Mouse (Mus musculus): ENCODE data around the gene Slc6a9.

The Slc6a9 gene

GRCm38 (mm10) chr4:117840821-117841220 lies 6.5 kb downstream of the Slc6a9 start:
- no peak for DNase-seq (ENCODE audit: low spot score)

- no peak for DNase-seq (ENCODE audit: low spot score)
These were observed 7.3 kb downstream of the Slc6a9 start for GRCm38 (mm10) chr4:117841566-117841965.

- no peak for DNase-seq (ENCODE audit: low spot score)
These were observed 8.8 kb downstream of the Slc6a9 start for GRCm38 (mm10) chr4:117843101-117843500.

- no peak for DNase-seq (ENCODE audit: low spot score)
These were observed 10.2 kb downstream of the Slc6a9 start for GRCm38 (mm10) chr4:117844467-117844866.

- DNase-seq (ENCODE audit: low spot score) = no peak
These were observed 11.0 kb downstream of the Slc6a9 start for GRCm38 (mm10) chr4:117845316-117845715.

GRCm38 (mm10) chr4:117846261-117846660 lies 12.0 kb downstream of the Slc6a9 start:
- no peak for DNase-seq (ENCODE audit: low spot score)

DNA sequence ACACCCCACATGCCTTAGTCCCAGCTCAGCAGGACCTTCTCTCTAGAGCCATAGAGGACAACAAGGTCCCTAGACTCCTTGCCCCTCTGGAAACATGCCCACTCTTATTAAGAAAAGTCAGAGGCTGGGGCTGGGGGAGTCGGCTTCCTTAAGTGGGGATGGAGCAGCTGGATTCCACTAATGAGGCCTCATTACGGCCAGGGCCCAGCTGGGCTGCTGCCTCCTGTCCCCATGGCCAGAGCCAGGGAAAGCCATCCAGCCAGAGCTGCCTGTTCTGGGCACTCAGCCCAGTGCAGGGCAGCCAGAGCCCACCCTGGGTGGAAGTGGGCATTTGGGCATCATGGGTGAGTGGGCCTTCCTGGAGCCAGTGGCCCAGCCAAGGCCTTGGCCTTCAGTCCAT lies 12.7 kb downstream of the Slc6a9 start:
- no peak for DNase-seq (ENCODE audit: low spot score)

- no peak for DNase-seq (ENCODE audit: low spot score)
These were observed 14.8 kb downstream of the Slc6a9 start for GRCm38 (mm10) chr4:117849063-117849462.

- DNase-seq (ENCODE audit: low spot score) = no peak
These were observed 15.2 kb downstream of the Slc6a9 start for GRCm38 (mm10) chr4:117849506-117849905.

DNA sequence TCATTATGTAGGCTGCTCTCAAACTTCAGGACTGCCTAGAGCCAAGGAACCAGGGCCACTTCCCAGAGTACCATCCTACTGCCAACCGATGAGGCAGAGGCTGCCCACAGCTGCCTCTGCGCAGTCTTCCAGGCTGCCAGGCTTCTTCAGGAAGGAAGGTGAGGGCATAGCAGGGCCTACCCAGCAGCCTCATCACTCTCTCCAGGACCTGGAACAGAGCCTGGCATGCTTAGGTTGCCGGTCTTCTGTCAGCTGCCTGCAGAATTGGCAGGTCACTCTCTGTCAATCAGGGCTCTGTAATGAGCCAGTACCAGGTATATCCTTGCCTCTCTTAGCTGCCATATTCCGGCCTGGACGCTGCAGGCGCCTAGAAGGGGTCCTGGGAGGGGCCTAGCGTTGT lies 15.9 kb downstream of the Slc6a9 start:
- DNase-seq (ENCODE audit: low spot score) = no peak

DNA sequence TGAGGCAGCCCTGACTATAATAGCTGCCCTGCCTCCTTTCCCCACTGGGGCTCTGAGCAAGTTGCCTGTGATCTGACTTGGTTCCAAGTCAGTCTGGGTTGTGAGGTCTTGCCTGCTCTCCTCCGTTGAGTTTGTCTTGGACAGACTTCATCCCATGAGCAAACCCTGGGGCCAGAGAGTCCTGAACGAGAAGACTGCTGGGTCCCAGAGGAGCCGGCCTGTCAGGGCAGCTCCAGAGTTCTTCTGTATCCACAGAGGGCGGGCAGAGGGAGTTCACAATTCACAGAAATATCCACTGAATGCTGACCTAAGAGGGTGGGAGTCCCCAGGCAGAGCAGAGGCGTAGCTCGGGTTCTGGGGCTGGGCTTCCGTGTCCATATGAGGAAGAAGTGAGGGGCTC lies 16.6 kb downstream of the Slc6a9 start:
- no peak for DNase-seq (ENCODE audit: low spot score)

DNA sequence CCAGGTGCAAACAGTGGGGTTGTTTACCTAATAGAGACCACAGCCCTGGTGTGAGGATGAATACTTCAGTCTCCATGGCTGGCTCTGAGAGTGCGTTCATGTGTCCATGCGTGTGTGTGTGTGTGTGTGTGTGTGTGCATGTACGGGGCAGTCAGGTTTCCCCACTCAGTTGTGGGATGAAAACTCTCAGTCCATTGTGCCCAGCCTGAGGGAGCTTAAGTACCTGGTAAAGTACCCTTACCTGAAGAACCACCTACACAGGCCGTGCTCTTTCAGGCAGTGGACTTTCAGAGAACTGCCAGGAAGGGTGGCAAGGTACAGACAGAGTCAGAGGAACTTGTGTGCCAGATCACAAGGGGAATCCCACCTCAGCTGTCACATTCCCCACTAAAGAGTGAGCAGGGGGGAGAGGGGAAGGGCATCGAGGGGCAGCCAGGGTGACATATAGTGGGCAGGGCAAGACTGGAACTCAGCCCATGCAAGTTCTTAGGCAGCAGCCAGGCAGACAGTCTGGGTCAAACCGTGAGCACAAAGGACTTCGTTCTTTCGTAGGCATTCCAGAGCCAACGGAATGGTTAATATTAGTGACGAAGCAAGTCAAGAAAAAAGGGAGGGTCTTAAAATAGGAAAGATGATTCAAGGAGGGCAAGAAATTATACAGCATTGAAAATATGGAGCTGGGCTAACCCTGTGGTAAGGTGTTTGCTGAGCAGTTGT lies 18.0 kb downstream of the Slc6a9 start:
- no peak for DNase-seq (ENCODE audit: low spot score)

DNA sequence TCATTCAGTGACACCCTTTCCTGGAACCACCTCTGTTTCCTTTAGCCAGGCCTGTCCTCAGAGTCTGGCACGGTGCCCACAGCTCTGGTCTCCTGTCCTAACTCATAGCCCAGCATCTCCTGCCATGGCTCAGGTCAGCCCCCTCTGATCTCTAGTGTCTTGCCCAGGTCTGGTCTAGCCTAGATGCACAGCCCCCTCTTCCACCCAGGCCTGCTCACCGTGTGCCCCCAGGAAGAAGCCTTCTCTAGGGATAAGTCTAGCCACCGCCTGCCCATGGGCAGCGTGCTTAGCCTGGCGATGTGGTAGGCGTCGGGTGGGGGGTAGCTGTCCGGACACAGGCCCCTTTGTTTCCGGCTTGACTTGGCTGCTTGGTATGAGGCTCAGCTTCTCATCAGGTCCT lies 20.8 kb downstream of the Slc6a9 start:
- DNase-seq (ENCODE audit: low spot score) = no peak

- no peak for DNase-seq (ENCODE audit: low spot score)
These were observed 24.5 kb downstream of the Slc6a9 start for GRCm38 (mm10) chr4:117858794-117859193.

- no peak for DNase-seq (ENCODE audit: low spot score)
These were observed 26.3 kb downstream of the Slc6a9 start for GRCm38 (mm10) chr4:117860570-117860969.

DNA sequence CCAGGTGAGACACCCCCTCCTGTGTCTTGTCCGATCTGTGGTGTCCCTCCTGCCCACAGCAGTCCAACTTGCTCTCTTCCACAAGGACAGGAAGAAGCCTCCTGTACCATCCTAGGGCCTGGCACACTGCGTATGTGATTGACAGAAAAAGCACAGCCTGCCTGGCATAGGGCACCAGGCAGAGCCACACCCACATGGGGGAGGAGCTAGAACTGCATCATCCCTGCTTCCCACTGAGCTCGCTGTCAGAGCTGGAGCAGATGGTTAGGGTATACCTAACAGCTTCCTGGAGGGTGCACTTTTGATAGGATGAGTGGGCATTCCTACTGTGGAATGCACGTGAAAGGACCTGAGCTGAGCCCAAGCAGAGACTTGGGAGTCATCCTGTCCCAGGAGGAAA lies 28.5 kb downstream of the Slc6a9 start:
- no peak for DNase-seq (ENCODE audit: low spot score)

- no peak for DNase-seq (ENCODE audit: low spot score)
These were observed 31.8 kb downstream of the Slc6a9 start for GRCm38 (mm10) chr4:117866083-117866482.

DNA sequence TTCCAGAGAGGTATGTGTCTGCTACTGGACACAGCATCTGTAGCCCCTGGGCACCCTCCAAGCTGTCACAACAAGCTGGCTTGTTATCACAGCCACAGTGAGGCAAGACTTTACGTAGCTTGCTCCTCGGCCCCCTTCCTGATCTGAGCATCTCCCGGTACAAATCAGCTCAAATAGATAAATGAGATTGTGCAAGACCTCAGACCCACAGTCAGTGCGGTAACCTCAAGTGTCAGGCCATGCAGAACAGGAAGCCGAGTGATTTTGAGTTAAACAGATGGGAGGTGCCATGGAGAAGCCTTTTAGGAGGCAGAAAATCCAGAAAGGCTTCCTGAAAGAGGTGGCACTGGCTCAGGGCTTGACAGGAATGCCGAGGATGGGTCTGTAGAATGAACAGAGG lies 32.7 kb downstream of the Slc6a9 start:
- no peak for DNase-seq (ENCODE audit: low spot score)

DNA sequence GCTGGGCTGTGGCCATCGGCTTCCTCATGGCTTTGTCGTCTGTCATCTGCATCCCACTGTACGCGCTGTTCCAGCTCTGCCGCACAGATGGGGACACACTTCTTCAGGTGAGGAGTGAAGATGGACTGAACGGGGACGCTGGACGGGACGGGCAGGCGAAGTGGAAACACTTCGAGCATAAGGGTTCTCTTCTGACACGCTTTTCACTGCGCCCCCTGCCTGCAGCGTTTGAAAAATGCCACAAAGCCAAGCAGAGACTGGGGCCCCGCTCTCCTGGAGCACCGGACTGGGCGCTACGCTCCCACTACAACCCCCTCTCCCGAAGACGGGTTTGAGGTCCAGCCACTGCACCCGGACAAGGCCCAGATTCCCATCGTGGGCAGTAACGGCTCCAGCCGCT lies 33.5 kb downstream of the Slc6a9 start:
- no peak for DNase-seq (ENCODE audit: low spot score)

DNA sequence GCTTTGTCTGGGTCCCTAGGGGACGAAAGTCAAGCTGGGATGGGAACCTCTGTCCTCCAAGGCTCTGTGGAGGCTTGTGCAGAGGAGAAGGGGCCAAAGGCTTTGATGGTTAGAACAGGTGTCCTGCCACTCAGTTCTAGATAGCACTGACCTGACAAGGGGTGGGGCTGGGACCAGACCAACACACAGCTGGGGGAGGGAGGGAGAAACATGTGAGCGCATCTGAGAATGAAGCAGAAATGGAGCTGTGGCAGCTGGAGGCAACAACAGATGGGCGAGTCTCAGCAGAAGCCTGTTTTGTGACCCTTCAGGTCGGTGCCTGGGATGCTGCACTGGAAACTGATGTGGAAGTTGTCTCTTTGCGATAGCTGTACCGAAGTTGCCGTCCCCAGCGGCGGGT lies 35.0 kb downstream of the Slc6a9 start:
- DNase-seq (ENCODE audit: low spot score) = no peak

DNA sequence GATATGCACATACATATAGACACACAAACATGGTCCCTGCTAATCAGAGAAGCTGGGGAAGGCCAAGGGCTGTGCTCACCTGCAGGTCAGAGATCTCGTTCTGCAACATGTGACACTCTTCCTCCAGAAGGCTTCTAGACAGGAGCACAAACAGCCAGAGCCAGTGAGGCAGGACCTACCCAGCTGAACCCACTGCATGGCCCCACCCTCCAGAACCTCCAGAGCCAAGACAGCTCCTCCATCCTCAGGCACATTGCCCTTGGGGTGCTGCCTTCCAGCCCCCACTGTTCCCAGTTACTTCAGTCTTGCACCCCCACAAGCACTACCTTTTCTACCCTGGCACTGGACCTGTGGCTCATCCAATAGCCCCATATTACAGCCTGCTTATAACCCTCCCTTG lies 36.1 kb downstream of the Slc6a9 start:
- no peak for DNase-seq (ENCODE audit: low spot score)

DNA sequence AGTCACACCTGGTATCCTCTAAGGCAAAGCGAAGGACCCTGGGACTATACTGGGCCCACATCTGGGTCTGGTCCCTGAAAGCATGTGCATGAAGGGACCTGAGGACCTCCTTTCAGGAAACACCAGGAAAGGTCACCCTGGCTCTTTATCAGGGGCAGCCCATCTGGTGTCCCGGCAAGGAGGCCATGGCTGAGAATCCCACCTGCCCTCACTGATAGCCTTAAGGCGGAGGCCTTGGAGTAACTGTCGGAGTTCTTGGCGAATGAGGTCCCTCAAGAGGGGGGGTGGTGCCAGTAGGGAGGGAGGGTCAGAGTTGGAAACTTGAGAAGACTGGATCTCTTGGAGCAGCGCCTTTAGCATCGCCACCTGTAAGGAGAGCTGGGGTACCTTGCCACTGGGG lies 37.5 kb downstream of the Slc6a9 start:
- DNase-seq (ENCODE audit: low spot score) = no peak

DNA sequence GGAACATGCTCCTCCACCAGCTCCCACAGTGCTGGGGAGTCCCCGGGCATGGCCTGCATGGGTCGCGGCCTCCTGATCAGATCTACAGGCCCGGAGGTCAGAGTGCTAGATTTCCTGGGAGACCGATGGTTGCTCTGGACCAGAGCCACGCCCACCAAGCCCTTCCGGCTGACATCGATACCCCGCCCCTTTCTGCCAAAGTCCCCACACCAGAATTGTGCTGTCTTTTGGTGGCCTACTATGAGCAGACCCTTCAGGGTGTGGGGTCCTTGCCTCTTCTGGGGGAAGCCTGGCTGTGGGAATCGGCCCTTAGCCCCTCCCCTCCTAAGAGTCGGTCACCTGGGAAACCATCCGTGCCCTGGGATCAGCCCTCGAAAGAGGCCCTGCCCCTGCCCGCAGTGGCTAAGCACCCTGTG lies 38.2 kb downstream of the Slc6a9 start, which contains the start of gene Ccdc24:
Ccdc24 (minus strand) TSS at position 87 of the 416 bp plus-strand sequence.
- DNase-seq (ENCODE audit: low spot score) = no peak

DNA sequence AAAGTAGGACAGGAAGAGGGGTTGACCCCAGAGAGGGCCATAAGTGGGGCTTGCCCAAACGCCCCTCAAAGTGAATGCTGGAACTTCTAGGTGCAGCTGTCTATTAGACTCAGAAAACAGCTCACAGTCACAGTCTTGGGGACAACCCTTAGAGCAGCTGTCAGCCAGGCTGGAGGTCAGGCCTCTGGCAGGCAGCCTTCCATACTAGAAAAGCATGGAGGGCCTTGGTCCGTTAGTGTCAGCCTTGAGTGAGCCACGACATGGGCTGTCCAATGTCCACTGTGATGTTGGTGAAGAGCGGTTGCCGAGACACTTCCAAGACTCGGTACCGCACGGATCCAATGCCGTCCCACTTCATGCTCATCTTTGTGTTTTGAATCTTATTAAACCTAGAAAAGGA lies 39.3 kb downstream of the Slc6a9 start:
- DNase-seq (ENCODE audit: low spot score) = no peak

Data from layer of hippocampus, adult 9-10 months (tissue).